Mouse (Mus musculus): ENCODE measurements at regions not wholly inside any gene's neighbourhood (a gene's known extent, or its start where the extent isn't known, plus 50 kb on each side); places are given as distances from the start of the nearest gene placed in this dataset.

DNA sequence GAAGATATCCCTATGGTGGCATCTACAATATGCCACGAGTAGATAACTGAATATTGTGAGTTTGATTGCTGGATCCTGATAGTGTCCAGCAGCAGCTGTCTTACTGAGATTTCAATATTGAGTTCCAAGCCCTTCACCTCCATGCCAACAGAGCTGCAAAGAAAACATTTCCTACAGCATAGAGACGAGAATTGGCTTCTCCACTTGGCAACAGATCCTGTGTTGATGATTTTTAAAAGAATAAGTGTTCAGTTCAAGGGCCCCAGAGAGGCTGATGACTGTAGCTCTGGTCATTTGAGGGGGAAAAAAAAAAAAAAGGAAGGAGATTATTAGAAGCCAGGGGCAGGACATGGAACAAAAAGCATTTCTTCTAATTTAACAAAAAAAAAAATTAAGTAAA lies 284.7 kb downstream of the Efnb2 start:
- no peak for TF ChIP-seq CTCF (IDR thresholded peaks at IDR 0.05; ENCODE audit: insufficient read depth, low read length)
- no peak for TF ChIP-seq POLR2A (IDR thresholded peaks at IDR 0.05; ENCODE audit: borderline replicate concordance, extremely low read depth, low read depth, low read length)
